Mouse (Mus musculus) inflammation-experienced regulatory T-cells, adult 16 weeks (primary cell): ENCODE results near the gene Lipk. TPM values are rescaled to one million over a fixed set of nuclear protein-coding genes. Genes with fewer than 3 reads are reported as not detected.

ENCODE experiments used
- polyA plus RNA-seq: library from polyadenylated mRNA; unstranded; fragments of 100-300 nt; shearing (Covaris generic); gene quantifications from one replicate; pipeline ENCODE4 v1.2.1, GENCODE M21; 2017

Lipk gene
- polyA plus RNA-seq = not detected

DNA sequence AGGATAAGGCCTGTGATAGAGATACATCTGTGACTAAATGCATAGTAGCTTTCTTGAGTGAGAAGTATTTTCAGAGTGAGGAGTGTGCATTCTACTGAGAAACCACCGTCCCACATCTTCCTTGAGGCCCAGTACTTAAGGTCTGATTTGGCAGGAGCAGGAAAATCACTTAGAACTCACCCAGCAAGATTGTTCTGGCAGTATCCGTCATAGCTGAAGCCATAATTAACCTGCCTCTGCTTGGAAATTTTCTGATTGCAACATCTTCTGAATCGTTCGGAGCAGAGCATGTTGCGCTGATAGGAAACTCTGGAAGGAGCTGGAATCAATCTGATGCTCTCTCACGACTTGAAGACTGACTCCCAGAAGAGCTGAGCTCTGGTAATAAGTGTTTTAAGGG is at the start of gene Lipk:
TSS of gene Lipk (plus strand) at position 289 of the 400 bp plus-strand sequence.

DNA sequence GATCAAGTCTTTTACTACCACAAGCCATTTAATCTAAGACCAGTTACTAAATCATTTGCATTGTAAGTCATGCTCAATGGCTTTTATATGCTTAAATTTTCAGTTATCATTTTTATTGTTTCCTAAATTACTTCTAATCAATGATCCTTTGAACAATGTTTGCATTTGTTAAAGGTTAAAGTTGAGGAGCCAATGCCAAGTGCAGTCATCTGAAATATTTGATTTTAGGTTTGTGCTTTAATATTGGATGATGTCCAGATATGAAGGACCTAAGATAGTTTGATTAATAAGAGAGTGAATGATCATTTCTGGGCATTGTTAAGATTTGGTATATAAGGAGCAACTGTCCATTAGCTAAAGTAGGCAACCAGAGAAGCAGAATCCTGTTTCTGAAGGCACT is 47.2 kb upstream of the Lipk start, which contains the start of gene Lipf:
TSS of gene Lipf (plus strand) at position 301 of the 400 bp plus-strand sequence.

DNA sequence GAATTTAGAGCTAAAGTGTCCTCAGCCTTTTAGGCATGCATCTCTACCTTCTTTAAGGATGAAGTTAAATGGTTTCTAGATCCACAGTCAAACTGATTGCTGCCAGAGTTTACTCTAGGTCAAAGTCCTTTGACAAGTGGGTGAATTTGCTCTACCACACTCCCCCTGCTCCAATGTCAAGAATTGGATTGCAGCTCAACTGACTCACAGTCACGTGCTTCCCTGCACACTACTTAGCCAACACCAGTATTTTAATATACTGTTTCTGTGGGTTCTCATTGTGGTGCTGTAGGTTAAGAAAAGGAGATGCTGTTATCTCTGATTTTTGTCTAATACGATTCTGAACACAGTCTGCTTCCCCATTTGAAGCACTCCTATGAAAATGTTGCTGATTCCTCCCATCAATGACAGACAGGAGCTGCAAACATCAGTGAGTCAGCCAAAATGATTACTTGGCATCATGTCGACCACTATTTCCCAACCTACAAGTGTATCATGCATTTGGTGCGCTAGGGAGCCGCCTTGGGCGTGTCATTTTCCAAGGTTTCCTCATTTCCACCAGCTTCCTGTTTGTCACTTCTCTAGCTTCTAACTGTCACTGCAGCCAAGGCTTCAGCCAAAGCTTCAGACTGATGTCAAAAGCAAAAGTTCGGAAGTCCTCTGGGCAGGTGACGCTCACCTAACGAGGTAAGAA is 58.8 kb downstream of the Lipk start, which contains the start of gene Lipn:
TSS of gene Lipn (plus strand) at position 580 of the 694 bp plus-strand sequence.

Other genes with a start within 250 kb of the Lipk start
- 23.0 TPM for gene Lipo3, start 246.3 kb upstream of the Lipk start, polyA plus RNA-seq
- gene Lipo1, start 220.8 kb upstream of the Lipk start, polyA plus RNA-seq = not detected
- not detected for gene Lipf, start 47.1 kb upstream of the Lipk start, polyA plus RNA-seq
- not detected for gene Lipn, start 59.1 kb downstream of the Lipk start, polyA plus RNA-seq
- gene Lipm, start 92.6 kb downstream of the Lipk start, polyA plus RNA-seq = not detected
- not detected for gene Ankrd22, start 157.8 kb downstream of the Lipk start, polyA plus RNA-seq
- 106 TPM for gene Stambpl1, start 183.9 kb downstream of the Lipk start, polyA plus RNA-seq
- gene Acta2, start 247.3 kb downstream of the Lipk start, polyA plus RNA-seq = not detected